Mouse (Mus musculus): ENCODE results near the gene Mov10. TPM values are rescaled to one million over a fixed set of nuclear protein-coding genes. Genes with fewer than 3 reads are reported as not detected.

Mov10 gene
- polyA plus RNA-seq, 1 experiment = 14.2 TPM

GRCm38 (mm10) chr3:104812254-104812653 is 6.1 kb downstream of the Mov10 start:
- Histone ChIP-seq H3K27me3 (replicated peaks; ENCODE audit: control insufficient read depth, insufficient read depth, low read length) (no peaks in the 10 kb centered on the region), H3K4me3 (ENCODE audit: insufficient read depth, low read depth, low read length) (no peak overlapping the region), H3K27ac (ENCODE audit: insufficient read depth, low read depth, low read length) (no peak overlapping the region), H3K36me3 (ENCODE audit: control insufficient read depth, insufficient read depth, low read length) (no peaks in the 10 kb centered on the region), H3K4me1 (ENCODE audit: control insufficient read depth, insufficient read depth, low read length) (peaks cover 7% of the 10 kb centered on the region; the same call in 1 of the 2 replicates)
- TF ChIP-seq CTCF (conservative IDR thresholded peaks at IDR 0.05; ENCODE audit: insufficient read depth, insufficient read length, low read depth, low read length) (no peak), POLR2A (IDR thresholded peaks at IDR 0.05; ENCODE audit: low read depth, low read length) (no peak)
- WGBS = 93% methylated on average over 4 of the region's 4 CpGs
- DNase-seq = no peak

- H3K36me3 ChIP-seq (ENCODE audit: control insufficient read depth, insufficient read depth, low read length) = no peaks in the 10 kb centered on the region
- no peak for TF ChIP-seq CTCF (conservative IDR thresholded peaks at IDR 0.05; ENCODE audit: insufficient read depth, insufficient read length, low read depth, low read length)
- no peak for TF ChIP-seq POLR2A (IDR thresholded peaks at IDR 0.05; ENCODE audit: low read depth, low read length)
- peaks cover 4% of the 10 kb centered on the region; the same call in 1 of the 2 replicates for H3K4me1 ChIP-seq (ENCODE audit: control insufficient read depth, insufficient read depth, low read length)
- DNase-seq = no peak
- H3K27me3 ChIP-seq (replicated peaks; ENCODE audit: control insufficient read depth, insufficient read depth, low read length) = no peaks in the 10 kb centered on the region
- 45% methylated on average over 3 of the region's 3 CpGs for WGBS
- no peak overlapping the region for H3K27ac ChIP-seq (ENCODE audit: insufficient read depth, low read depth, low read length)
- H3K4me3 ChIP-seq (ENCODE audit: insufficient read depth, low read depth, low read length) = no peak overlapping the region
Observed at GRCm38 (mm10) chr3:104811752-104812151, 6.6 kb downstream of the Mov10 start.

GRCm38 (mm10) chr3:104805539-104805938 is 12.8 kb downstream of the Mov10 start:
- Histone ChIP-seq H3K27me3 (replicated peaks; ENCODE audit: control insufficient read depth, insufficient read depth, low read length) (no peaks in the 10 kb centered on the region), H3K4me3 (ENCODE audit: insufficient read depth, low read depth, low read length) (no peak overlapping the region), H3K4me1 (ENCODE audit: control insufficient read depth, insufficient read depth, low read length) (no peaks in the 10 kb centered on the region), H3K36me3 (ENCODE audit: control insufficient read depth, insufficient read depth, low read length) (no peaks in the 10 kb centered on the region), H3K27ac (ENCODE audit: insufficient read depth, low read depth, low read length) (no peak overlapping the region)
- WGBS = 51% methylated on average over 9 of the region's 9 CpGs
- no peak for TF ChIP-seq CTCF (conservative IDR thresholded peaks at IDR 0.05; ENCODE audit: insufficient read depth, insufficient read length, low read depth, low read length)
- no peak for TF ChIP-seq POLR2A (IDR thresholded peaks at IDR 0.05; ENCODE audit: low read depth, low read length)
- no peak for DNase-seq

- H3K27me3 ChIP-seq (replicated peaks; ENCODE audit: control insufficient read depth, insufficient read depth, low read length) = no peaks in the 10 kb centered on the region
- no peak for DNase-seq
- no peaks in the 10 kb centered on the region for H3K36me3 ChIP-seq (ENCODE audit: control insufficient read depth, insufficient read depth, low read length)
- TF ChIP-seq POLR2A (IDR thresholded peaks at IDR 0.05; ENCODE audit: low read depth, low read length) = no peak
- no peak for TF ChIP-seq CTCF (conservative IDR thresholded peaks at IDR 0.05; ENCODE audit: insufficient read depth, insufficient read length, low read depth, low read length)
- WGBS = 95% methylated on average over 10 of the region's 10 CpGs
- H3K27ac ChIP-seq (ENCODE audit: insufficient read depth, low read depth, low read length) = no peak overlapping the region
- H3K4me3 ChIP-seq (ENCODE audit: insufficient read depth, low read depth, low read length) = no peak overlapping the region
- no peaks in the 10 kb centered on the region for H3K4me1 ChIP-seq (ENCODE audit: control insufficient read depth, insufficient read depth, low read length)
Observed at GRCm38 (mm10) chr3:104804312-104804711, 14.1 kb downstream of the Mov10 start.

GRCm38 (mm10) chr3:104801481-104801880 is 16.9 kb downstream of the Mov10 start:
- no peak for TF ChIP-seq CTCF (conservative IDR thresholded peaks at IDR 0.05; ENCODE audit: insufficient read depth, insufficient read length, low read depth, low read length)
- Histone ChIP-seq H3K4me1 (ENCODE audit: control insufficient read depth, insufficient read depth, low read length) (0 out of 2 replicates have a peak, but pooled peaks cover 3% of the 10 kb centered on the region), H3K4me3 (ENCODE audit: insufficient read depth, low read depth, low read length) (no peak overlapping the region), H3K27ac (ENCODE audit: insufficient read depth, low read depth, low read length) (no peak overlapping the region), H3K36me3 (ENCODE audit: control insufficient read depth, insufficient read depth, low read length) (no peaks in the 10 kb centered on the region), H3K27me3 (replicated peaks; ENCODE audit: control insufficient read depth, insufficient read depth, low read length) (no peaks in the 10 kb centered on the region)
- DNase-seq = no peak
- 90% methylated on average over 6 of the region's 6 CpGs for WGBS

- no peak overlapping the region for H3K4me3 ChIP-seq (ENCODE audit: insufficient read depth, low read depth, low read length)
- WGBS = 92% methylated on average over 11 of the region's 11 CpGs
- no peak overlapping the region for H3K27ac ChIP-seq (ENCODE audit: insufficient read depth, low read depth, low read length)
- no peaks in the 10 kb centered on the region for H3K27me3 ChIP-seq (replicated peaks; ENCODE audit: control insufficient read depth, insufficient read depth, low read length)
- no peaks in the 10 kb centered on the region for H3K36me3 ChIP-seq (ENCODE audit: control insufficient read depth, insufficient read depth, low read length)
- TF ChIP-seq CTCF (conservative IDR thresholded peaks at IDR 0.05; ENCODE audit: insufficient read depth, insufficient read length, low read depth, low read length) (no peak), POLR2A (IDR thresholded peaks at IDR 0.05; ENCODE audit: low read depth, low read length) (no peak)
- H3K4me1 ChIP-seq (ENCODE audit: control insufficient read depth, insufficient read depth, low read length) = peaks cover 9% of the 10 kb centered on the region; the same call in 1 of the 2 replicates
- DNase-seq = no peak
Observed at GRCm38 (mm10) chr3:104800681-104801080, 17.7 kb downstream of the Mov10 start.

GRCm38 (mm10) chr3:104796430-104797082 is 21.8 kb downstream of the Mov10 start:
- H3K36me3 ChIP-seq (ENCODE audit: control insufficient read depth, insufficient read depth, low read length) = no peaks in the 10 kb centered on the region
- H3K4me1 ChIP-seq (ENCODE audit: control insufficient read depth, insufficient read depth, low read length) = peaks cover 19% of the 10 kb centered on the region; the same call in 1 of the 2 replicates
- no peaks in the 10 kb centered on the region for H3K27me3 ChIP-seq (replicated peaks; ENCODE audit: control insufficient read depth, insufficient read depth, low read length)
- TF ChIP-seq POLR2A (IDR thresholded peaks at IDR 0.05; ENCODE audit: low read depth, low read length) (no peak), CTCF (conservative IDR thresholded peaks at IDR 0.05; ENCODE audit: insufficient read depth, insufficient read length, low read depth, low read length) (no peak)
- H3K4me3 ChIP-seq (ENCODE audit: insufficient read depth, low read depth, low read length) = no peak overlapping the region
- no peak overlapping the region for H3K27ac ChIP-seq (ENCODE audit: insufficient read depth, low read depth, low read length)
- 66% methylated on average over 15 of the region's 15 CpGs for WGBS
- peak; percentile 80 for DNase-seq

Data from kidney, adult 2 months (tissue).